Mouse (Mus musculus): ENCODE results near the gene Epb41l2.

Epb41l2 gene

DNA sequence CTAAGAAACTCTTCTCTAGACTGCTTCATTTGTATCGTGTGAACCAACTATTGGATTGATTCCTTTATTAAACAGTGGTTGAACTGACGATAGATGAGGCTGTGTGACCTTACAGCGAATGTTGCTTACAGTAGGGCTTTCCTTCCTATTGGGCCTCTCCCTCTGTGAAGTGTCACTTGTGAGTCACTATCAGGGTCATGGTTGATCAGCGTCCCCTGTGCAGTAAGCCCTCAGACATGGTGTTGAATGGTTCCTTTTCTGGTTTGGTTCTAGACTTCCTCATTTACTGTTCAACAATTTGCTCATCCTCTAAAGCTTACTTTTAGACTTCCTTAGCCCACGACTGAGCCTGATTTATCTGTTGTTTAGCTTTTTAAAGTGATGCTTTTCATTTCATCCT, 7.1 kb downstream of the Epb41l2 start:
- DNase-seq: no peak

GRCm38 (mm10) chr10:25368928-25369327, 9.3 kb downstream of the Epb41l2 start:
- DNase-seq: no peak

- DNase-seq: no peak
These were observed 10.1 kb downstream of the Epb41l2 start for GRCm38 (mm10) chr10:25369691-25370090.

DNA sequence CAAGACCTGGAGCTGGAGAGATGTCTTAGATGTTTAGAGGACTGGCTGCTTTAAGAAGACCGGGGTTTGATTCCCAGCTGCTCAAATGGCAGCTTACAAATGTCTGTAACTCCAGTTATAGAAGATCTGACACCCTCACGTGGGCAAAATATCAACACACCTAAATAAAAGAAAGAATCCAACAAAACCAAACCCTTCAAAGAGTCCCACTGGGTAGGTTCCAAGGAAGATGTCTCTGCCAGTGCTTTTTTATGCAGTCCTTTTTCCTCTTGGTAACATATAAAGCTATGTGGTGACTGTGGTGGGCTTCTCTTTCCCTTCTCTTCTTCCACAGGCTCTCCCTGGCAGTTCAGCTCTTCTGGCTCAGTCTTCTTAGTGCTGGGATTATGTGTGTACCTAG, 11.7 kb downstream of the Epb41l2 start:
- DNase-seq: no peak

DNA sequence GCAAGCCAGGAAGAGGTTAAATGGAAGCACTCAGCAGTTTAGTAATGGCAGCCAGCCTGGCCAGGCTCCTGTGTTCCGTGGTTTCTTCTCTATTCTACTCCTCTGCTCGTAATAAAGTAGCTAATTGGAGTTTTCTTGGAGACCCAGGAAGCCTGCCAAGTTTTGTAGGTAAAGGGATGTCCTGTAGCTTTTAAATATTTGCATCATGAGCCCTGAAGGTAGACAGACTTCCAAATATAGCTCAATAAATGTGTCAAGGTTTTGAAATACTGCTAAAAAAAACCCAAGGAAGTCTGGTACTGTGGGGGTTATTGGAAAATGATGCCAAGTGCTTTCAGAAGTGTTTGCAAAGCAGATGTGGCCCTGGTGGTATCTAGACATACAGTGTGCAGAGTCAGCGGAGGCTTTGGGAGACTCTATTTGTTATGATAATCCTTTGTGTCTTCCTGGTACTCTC, 12.3 kb downstream of the Epb41l2 start:
- DNase-seq: no peak

DNA sequence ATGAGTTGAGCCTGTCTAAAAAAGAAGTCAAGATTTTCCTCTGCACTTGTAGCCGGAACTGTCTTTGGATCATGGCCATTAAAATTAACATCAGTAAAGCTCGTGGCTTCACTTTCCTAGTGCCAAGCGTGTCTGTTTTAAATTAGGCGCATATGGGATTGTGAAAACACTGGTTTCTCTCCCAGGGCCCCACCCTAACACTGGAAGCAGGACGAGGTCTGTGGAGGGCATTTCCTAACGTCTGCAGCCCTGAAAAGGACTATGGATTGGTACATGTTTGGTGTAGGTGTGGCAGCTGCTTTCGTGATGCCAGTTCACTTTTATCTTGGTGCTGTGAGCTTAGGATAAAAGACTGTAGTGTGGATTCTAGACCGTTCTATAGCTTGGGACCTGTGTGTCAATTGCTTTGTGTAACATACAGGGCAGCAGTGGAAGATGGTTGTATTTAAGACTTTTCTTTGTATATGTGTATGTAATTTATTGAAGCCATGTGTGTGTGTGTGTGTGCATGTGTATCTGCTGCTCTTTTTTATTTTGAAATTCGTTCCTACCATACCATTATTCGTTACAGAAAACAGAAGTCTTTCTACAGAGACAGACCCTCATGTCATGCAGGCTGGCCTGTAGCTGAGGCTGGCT, 13.0 kb downstream of the Epb41l2 start:
- DNase-seq: no peak

DNA sequence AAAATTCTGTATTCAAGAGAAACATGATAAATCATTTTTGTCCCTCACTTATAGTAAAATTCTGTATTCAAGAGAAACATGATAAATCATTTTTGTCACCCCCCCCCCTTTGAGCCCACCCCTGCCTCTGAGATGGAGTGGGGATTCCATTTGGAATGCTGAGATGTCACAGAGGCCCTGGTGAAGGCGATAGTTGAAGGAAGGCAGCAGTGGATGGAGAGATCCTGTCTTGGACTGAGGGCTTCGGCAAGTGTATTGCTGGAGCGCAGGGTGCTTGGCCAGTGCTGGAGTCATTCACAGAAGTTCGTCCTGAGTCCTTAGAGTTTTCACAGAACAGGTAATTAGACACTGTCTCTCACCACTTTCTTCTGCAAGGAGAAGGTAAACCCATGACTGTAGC, 15.4 kb downstream of the Epb41l2 start:
- DNase-seq: no peak

GRCm38 (mm10) chr10:25380746-25381481, 21.3 kb downstream of the Epb41l2 start:
- no peak for DNase-seq

DNA sequence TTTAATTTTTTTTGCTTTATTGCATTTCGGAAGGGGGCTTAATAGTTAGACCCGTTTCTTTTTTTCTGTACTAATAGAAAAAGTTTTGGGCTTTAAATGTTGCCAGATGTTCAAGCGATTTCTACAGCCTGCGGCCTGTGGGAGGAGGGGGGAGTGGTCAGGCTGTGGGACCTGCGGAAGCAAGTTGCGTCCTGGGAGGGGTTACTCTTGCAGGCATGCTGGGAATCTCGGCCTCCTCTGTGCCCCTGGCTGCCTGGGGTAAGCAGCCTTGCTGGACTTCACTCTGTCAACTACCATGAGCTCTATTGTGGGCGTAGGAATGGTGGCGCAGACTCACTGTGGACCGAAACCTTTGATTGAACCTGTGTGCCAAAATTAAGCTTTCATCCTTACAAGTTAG, 22.4 kb downstream of the Epb41l2 start:
- no peak for DNase-seq

- no peak for DNase-seq
These were observed 23.6 kb downstream of the Epb41l2 start for GRCm38 (mm10) chr10:25383171-25383570.

DNA sequence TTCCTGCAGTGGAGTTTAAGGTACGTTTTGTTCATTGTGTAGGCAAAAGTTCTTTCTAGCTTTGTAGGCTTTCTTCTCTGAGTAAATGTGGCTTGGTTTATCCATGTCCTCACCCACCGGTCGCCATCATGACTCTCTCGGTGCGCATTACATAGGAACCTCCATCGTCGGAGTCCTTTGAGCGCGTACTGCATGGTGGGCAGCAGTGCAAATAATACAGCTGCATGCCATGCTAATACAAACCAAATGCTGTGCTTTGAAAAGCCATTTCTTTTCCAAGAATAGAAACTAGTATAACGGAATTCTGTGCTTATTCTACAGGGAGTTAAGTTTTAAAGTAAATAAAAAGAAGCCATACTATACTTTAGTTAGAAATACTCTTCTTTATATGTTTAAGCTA, 24.8 kb downstream of the Epb41l2 start:
- DNase-seq: no peak

DNA sequence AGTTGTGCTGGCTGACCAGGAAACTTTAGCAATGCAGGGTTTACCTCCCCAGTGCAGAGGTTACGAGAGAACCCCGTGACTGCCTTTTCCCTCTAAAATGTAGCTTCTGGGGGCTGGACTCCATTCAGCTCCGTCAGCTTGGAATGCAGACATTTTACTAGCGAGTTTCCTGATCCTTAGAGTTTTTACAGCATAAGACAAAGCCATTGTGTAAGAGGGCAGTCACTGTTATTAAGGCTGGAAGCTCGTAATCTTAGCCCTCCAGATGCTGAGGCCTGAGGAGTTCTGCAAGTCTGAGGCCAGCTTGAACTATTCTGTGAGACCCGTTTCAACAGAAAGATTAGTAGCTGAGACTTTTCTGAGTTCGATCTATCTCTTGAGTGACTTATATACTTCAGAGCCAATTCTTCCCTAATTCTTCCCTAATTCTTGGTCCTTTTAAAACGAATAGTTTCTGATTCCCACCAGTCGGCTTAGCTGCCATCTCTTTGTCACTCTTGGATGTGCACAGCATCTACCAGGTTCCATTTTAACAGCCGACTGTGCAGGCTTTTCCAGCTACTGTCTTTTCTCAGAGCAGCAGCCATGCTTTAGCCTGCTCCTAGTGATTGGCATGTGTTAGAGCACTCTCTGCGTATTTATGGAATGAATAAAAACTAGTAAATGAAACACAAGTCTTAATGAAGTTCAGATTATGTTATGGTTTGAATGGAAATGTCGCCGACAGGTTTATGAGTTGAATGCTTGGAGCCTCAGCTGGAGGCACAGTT, 26.4 kb downstream of the Epb41l2 start:
- no peak for DNase-seq

GRCm38 (mm10) chr10:25386868-25387267, 27.3 kb downstream of the Epb41l2 start:
- peak; percentile 34 to 52 for DNase-seq

DNA sequence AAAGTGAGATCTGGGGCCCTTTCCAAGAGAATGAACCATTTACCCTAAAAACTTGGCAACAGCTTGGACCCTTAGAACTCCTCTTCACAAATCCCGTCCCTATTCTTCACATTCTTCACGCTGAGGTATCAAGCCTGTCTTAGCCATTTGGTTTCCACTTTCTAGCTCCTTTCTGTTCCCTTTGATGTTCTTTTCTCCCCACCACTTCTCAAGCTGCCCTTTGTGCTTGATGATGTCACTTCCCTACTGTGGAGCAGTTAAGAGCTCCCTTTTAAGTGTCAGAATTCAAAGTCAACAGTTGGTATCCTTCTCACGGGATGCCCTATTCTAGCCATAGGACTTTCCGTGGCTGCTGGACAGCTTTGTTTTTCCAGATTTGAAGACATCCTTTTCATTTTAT, 27.7 kb downstream of the Epb41l2 start:
- DNase-seq: no peak

GRCm38 (mm10) chr10:25392786-25393185, 33.2 kb downstream of the Epb41l2 start:
- no peak for DNase-seq

GRCm38 (mm10) chr10:25393721-25394120, 34.1 kb downstream of the Epb41l2 start:
- no peak for DNase-seq

- DNase-seq: no peak
These were observed 35.8 kb downstream of the Epb41l2 start for GRCm38 (mm10) chr10:25395236-25395886.

DNA sequence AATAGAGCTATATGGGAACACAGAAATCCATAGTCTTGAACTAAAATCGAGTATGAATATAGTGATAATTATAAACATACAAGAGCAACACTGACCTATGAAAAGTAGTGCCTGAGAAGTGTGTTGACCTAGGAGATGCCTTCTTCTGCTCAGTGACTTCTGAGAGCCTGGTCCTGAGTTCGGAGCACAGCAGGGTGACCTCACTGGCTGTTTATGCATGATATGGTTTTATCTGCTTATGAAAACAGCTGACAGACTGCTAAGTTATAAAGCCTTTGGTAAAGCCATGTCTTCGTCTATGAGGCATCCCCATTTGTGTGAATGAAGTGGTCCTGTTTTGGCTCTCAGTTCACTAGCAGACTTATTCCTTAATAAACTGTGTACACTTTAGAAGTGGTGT, 37.3 kb downstream of the Epb41l2 start:
- no peak for DNase-seq

DNA sequence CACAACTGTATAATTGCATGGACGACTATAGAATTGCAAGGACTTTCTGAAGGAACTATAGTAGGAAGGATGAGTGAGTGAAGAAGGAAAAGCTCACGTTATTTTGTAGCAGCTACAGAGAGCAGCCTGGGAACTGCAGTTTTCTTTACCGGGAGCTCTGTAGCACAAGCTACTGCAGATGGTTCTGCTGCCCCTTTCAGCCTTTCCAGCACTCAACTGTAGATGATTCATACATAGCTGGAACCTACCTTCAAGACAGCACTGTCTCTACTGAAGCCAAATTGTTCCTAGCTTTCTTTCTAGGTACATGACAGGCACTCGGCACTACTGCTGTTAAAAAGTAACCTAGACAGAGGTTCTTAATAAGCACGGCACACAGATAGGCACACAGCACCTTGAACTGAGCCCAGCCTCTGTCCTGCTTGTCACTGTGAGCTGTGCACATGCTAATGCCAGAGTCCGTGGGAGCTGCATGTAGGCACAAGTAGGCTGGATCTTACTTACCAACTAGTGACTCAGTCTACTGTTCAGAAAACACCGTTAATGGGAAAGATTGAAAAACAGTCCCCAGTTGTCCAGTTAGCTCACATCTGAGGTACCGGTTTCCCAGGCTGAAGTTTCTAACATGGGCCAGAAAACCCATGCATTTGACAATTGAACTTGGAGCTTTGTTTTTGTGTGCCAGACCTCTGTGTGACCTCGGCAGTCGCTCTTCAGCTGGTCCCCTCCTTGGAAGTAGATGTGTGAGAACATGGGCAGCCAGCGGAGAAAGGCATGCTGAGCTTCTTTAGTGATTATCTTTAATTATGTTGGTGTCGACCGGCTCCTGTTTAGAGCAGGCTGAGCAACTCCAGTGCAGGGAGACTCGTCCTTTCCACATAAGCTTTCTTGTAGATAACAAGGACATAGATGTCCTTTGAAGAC, 38.4 kb downstream of the Epb41l2 start:
- no peak for DNase-seq

GRCm38 (mm10) chr10:25399016-25399415, 39.4 kb downstream of the Epb41l2 start:
- DNase-seq: no peak

DNA sequence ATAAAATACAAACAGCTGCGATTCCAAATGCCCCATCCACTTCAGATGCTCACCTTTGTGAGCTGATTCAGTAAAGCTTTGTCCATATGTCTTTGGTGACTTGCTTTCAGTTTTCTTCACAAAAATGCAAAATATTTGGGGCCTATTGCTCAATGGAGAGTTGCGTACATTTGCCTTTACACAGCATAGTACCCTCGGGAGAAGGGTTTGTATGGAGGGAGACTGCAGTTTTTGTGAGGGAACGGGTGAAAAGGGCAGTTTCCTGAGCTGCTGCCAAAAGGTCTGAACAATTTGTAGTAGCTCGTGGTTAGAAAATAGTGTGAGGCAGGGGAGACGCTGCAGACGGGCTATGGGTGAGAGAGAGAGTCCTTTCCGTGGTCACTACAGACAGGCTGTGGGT, 40.5 kb downstream of the Epb41l2 start:
- DNase-seq: no peak

GRCm38 (mm10) chr10:25400646-25401045, 41.0 kb downstream of the Epb41l2 start:
- no peak for DNase-seq
